Mouse (Mus musculus) cerebellum, postnatal 4 days (tissue): ENCODE results near the gene Smg9.
A peak's percentile ranks its signal among the peaks of the same experiment; 100 is the strongest.

Source experiments
- DNase-seq, 2 experiments: peaks; one replicate each; pipeline ENCODE4 v3.0.0; 2022; ENCODE audit warnings: low spot score in 2 of 2, mixed read lengths in 1 of 2

The Smg9 gene

DNA sequence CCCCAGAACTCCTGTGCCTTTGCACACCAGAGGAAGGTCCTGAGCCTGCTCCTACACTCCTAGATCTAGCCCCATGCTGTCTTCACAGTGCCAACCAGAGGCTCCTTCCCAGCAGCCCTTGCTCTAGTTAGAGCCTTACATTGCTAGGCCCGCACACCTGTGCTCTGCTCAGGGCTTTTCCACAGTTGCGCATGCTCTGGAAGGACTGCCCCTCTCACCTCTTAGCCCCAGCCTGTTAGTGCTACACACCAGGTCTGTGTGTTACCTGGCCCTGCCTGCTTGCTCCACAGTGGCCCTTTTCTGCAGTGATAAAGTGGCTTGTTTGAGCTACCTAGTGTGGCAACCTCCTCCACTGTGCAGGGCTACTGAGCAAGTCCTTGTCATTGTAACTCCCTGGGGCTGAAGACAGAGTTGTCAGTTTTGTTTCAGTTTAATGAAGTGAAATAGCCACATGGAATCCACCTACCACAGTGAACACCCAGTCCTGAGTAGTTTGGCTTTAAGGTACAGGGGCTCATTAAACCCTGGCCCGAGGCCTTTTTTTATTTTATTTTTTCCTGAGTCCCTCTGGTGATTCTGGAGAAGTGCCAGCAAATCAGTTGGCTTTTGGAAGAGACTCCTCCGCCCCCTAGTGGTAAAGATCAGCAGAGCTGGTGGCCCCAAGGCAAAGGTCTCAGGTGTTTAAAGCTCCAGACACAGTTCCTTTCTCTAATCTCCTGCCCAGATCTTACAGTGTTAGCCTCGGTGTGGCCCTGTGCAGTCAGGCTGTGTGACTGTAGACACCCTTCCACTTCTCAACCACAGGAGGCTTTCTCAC lies 7.3 kb downstream of the Smg9 start:
- DNase-seq, result peak in 1 of 2 experiments; percentile 76

DNA sequence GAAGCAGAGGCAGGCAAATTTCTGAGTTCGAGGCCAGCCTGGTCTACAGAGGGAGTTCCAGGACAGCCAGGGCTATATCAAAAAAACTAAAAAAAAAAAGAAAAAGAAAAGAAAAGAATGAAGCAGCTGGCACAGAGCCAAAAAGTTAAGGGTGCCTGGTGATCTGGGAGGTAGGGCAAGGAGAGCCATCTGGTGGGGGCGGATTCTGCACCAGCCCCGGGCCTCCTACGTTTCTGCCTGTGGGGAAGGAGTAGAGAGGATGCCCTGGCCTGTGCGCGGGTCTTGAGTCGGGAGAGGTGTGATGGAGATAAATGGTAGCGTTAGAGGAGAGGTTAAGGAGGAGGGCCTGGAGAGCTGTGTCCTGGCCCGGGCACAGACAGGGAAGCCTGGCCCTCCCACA lies 8.8 kb downstream of the Smg9 start:
- no peak for DNase-seq

DNA sequence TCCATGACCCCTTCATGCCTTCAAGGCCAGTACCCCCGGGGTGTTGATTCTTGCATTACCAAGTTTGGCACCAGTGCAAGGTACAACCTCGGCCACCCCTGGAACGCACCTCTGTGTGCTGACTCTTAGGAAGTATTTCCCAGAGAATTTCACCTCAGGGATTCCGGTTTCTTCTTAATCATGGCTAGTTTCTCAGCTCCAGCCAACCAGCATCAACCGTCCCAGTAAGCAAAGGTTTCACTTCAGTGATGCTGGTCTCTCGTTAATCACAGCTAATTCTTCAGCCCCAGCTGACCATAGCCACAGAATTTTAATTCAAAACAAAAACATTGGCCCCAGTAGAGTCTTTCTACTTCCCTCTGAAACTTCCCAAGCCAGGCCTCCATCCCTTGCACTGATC lies 10.7 kb downstream of the Smg9 start:
- no peak for DNase-seq

GRCm38 (mm10) chr7:24410831-24411230 lies 11.4 kb downstream of the Smg9 start:
- no peak for DNase-seq

DNA sequence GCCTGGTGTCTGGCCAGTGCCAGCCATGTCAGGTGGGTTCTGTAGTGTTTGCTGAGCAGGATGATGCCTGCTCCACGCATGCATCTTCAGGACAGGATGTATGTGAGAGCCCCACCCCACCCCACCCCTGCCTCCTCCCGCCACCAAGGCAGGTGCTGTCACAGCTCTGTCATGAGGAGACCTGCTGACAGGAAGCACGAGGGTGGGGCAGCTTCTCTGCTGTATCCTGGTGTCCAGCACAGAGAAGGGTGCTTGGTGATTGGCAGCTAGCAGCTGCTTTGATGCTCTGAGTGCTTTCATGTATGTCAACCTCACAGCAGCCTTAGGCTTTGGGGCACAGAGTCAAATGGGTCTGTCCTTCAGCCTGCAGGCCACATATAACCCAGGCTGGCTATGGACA lies 14.2 kb downstream of the Smg9 start:
- no peak for DNase-seq

- no peak for DNase-seq
Measured at GRCm38 (mm10) chr7:24415261-24415660, 15.8 kb downstream of the Smg9 start.

DNA sequence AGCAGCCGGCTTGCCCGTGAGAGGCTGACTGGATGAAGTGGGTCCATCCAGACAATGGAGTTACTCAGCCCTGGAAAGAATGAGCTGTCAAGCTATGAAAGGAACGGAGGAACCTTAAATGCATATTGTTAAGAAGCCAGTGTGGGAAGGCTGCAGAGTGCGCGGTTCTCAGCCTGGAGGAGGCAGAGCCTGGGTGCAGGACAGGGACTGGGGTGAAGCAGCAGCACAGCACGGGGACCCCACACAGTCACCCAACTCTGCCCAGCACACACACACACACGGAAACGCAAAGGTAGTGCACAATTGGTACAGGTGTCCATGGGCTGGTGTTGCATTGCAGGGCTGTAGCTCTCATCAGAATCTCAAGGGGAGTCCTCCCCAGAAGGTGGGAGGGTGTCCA lies 20.2 kb downstream of the Smg9 start:
- DNase-seq, result no peak

GRCm38 (mm10) chr7:24421648-24422047 lies 22.2 kb downstream of the Smg9 start:
- no peak for DNase-seq

GRCm38 (mm10) chr7:24422251-24422650 lies 22.8 kb downstream of the Smg9 start:
- DNase-seq, result peak in 1 of 2 experiments; percentile 52

DNA sequence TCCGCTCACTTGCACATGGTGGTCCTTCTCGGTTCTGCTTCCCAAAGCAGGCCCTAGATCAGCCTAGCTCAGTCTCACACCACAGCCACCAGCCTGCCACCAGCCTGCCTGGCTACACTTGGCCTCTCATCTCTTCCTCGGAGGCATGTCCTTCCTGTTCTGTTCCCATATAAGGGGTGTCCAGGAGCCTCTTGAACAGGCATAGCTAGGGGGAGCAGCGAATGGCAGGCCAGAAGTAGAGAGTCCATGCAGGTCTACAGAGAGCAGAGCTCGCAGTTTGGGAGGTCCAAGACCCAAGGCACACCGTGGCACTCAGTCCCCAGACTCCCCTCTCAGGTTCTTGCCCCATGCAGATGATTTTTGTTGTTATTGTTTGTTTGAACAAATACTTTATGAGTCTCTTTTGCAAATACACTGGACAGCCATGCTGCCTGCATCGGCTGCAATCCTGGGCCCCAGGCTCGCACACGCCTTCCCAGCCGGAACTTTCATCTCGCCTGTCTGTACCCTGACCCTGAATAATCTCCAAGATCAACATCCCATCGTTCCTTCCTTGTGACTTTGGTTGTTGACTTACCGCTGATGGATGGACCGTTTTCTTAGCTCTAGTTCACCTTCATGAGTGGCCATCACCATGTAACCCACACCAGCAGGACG lies 23.8 kb downstream of the Smg9 start:
- DNase-seq, result no peak

GRCm38 (mm10) chr7:24423956-24424732 lies 24.7 kb downstream of the Smg9 start:
- DNase-seq, result peak in 1 of 2 experiments; percentile 66

DNA sequence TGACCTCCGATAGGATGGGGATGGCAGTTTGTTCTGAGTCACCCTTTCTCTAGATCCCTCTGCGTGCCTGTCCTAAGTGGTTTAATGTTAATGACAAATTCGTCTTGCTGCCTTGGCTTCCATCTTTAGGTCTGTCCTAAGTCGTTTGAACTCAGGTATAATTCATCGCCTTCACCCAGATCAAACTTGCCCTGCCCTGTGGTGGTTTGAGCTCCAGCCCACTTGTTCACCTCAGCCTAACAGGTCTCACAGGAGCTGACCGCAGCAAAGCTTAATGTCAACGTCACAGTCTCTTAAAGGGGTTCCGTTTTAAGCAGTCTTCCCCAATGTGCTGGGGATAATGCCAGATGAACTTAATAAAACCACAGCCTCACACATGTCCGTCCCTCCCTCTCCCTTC lies 26.5 kb downstream of the Smg9 start:
- no peak for DNase-seq

- DNase-seq, result no peak
Measured at GRCm38 (mm10) chr7:24427168-24427567, 27.7 kb downstream of the Smg9 start.

- no peak for DNase-seq
Measured at GRCm38 (mm10) chr7:24428725-24429124, 29.3 kb downstream of the Smg9 start.

DNA sequence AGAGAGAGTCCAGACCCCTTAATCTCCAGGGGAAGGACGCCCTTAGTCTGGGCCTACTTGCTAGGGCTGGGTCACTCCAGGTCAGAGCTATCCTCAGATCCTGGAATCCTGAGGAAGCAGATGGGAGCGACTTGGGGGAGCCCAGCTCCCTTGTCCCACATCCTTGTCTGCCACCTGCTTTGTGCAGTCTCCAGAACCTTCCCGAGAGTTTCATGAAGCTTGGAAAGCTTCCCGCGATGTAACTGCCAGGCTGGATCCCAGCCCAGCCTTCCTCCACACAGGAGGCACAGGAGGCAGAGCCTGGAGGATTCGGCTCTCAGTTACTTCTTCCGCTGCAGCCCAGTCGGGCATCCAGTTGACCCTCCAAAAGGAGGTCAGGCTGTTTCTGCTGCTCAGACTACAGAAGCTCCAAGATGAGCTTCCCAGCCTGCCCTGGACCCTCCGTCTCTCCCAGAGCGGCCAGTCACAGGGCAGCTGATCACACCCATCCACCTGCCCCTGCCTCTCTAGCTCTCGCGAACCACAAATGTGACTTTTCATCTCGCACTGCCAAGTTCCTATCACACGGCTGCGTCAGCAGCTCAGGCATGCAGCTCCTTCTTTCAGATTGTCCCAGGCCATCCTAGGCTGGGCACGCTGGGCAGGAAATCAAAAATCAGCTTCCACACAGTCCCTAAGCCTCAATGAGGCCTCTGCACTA lies 30.1 kb downstream of the Smg9 start:
- DNase-seq, result peak in 1 of 2 experiments; percentile 65

- no peak for DNase-seq
Measured at GRCm38 (mm10) chr7:24430551-24431345, 31.3 kb downstream of the Smg9 start.

GRCm38 (mm10) chr7:24431713-24432112 lies 32.3 kb downstream of the Smg9 start:
- no peak for DNase-seq

DNA sequence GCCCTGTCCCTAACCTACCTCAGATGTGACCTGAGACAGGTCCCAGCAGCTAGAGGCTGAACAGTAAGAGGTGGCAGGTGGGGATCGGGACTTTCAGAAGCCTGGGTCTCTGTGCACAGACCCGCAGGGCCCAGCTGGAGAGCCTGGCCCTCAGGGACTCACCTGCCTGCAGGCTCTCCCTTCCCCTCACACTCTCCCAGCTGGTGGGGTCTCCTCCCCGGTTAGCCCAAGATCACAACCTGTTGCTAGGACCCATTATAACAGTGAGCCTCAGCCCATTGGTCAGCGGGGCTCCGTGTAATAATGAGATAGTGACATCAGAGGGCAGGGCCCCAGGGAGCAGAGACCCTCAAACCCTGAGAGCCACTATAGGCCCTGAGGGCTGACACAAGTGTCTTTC lies 35.9 kb downstream of the Smg9 start:
- DNase-seq, result no peak

GRCm38 (mm10) chr7:24437981-24438380 lies 38.6 kb downstream of the Smg9 start:
- no peak for DNase-seq

GRCm38 (mm10) chr7:24439191-24439590 lies 39.8 kb downstream of the Smg9 start:
- no peak for DNase-seq

DNA sequence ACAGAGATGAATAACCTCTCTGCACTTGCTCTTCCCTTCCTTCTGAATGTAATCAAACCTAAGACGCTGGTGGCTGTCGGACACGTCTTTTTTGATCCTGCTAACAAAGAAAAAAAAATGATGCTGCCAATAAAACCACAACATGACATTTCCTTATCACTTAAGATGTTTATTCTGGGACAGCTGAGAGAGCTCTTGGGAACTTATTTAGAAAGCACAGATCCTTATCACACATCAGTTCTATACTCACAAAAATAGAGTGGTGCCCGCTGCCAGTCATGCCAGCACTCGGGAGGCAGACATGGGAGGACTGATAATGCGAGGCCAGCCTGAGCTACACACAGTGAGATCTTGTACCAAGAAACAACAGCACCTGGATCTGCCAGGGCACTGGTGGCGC lies 40.5 kb downstream of the Smg9 start:
- no peak for DNase-seq
